Mouse (Mus musculus) left cerebral cortex, adult 9 months (tissue): ENCODE results near the gene Dbil5.

Experiments
- DNase-seq, 2 experiments: peaks; one replicate each; pipeline ENCODE4 v3.0.0; 2022; ENCODE audit warnings: low spot score in 2 of 2

The Dbil5 gene

GRCm38 (mm10) chr11:76236136-76236535, 18.7 kb downstream of the Dbil5 start:
- no peak for DNase-seq

- DNase-seq, result no peak
These were observed 22.3 kb downstream of the Dbil5 start for GRCm38 (mm10) chr11:76239750-76240149.

DNA sequence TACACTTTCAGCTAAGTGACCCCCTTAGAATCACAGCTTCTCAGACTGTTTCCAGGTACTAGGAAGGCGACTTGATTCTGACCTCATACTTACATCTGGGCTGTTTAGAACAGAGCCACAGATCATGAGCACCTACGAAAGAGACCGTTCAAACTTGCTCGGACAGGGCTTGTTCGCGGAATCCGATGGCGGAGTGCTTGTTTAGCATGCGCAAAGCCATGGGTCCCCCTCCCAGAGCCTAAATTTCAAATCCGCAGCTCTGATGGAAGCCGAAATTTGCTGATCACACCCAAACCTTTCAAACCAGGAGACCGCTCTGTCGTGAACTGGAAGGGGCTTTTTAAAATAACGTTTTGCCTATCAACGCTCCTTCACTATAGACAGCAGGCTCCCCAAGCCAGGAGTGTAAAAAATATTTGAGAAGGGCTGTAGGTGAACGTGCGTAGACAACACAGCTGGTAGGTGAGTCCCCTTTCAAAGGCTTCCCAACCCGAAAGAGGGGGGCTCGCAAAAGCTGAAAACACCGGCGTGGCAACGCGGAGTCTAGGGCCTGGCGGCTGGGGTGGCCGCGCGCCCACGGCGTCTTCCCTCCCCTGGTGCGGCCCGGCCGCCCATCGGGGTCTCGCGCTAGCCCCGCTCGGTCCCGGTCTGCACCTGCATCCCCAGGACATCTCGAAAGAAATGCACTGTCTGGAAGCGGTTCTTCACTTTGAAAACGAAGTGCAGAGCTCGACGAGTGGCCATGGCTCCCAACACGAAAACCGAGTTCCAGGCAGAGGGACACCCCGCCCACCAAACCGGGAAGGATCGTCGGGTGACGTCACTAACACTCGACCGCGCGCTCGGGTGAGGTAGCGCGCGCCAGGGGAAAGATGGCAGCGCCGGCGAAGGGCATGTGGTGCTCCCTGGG, 25.7 kb downstream of the Dbil5 start, which contains the start of the genes Mrm3 and Glod4:
Mrm3 (plus strand) TSS at position 815 of the 910 bp plus-strand sequence.
Glod4 (minus strand) TSS at position 825 of the 910 bp plus-strand sequence.
- peak; percentile 61 to 92 for DNase-seq

- DNase-seq, result no peak
These were observed 26.6 kb downstream of the Dbil5 start for GRCm38 (mm10) chr11:76243811-76244546.

DNA sequence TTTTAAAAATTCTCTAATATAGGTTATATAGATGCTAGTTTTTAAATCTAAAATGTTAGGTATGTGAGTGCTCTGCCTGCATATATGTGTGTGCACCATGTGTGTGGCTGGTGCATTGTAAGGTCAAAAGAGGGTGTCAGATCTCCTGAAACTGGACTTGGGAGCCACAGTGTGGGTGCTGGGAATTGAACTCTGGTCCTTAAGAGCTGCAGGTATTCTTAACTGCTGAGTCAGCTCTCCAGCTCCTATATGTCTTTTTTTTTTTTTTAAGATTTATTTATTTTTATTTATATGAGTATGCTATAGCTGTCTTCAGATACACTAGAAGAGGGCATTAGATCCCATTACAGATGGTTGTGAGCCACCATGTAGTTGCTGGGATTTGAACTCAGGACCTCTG, 29.0 kb downstream of the Dbil5 start:
- no peak for DNase-seq

DNA sequence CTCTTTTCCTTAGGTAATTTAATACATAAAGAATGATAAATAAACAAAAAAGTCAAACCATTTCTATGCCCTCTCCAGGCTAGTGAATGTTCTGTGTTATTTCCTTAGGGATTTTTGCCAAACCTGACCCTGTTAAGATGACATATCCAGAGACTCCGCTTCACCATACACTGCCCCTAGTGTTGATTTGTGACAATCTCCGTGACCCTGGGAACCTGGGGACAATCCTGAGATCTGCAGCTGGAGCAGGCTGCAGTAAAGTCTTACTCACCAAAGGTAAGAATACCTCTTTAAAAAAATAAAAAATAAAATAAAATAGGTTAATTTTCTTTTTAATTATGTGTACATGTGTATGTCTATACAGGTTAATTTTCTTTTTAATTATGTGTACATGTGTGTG, 29.8 kb downstream of the Dbil5 start:
- no peak for DNase-seq

- no peak for DNase-seq
These were observed 34.6 kb downstream of the Dbil5 start for GRCm38 (mm10) chr11:76252036-76252435.

- DNase-seq, result peak in 1 of 2 experiments; percentile 88
These were observed 35.9 kb downstream of the Dbil5 start for GRCm38 (mm10) chr11:76253145-76253917.

DNA sequence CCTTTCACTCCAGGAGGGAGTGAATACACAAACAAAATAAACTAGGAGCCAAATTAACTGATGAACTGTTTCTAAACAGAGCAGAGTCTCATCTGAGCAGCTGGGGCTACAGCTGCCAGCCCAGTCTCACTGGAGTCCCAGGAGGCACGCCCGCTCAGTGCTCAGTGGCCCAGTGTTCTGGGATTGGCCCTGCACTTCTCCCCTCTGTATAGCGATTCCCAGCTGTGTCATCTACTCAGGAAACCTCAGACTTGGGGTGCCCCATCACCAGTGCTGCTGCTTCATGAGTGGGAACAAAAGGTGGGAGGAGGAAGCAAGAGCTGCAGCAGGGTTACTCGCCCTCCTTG, 36.5 kb downstream of the Dbil5 start:
- no peak for DNase-seq

DNA sequence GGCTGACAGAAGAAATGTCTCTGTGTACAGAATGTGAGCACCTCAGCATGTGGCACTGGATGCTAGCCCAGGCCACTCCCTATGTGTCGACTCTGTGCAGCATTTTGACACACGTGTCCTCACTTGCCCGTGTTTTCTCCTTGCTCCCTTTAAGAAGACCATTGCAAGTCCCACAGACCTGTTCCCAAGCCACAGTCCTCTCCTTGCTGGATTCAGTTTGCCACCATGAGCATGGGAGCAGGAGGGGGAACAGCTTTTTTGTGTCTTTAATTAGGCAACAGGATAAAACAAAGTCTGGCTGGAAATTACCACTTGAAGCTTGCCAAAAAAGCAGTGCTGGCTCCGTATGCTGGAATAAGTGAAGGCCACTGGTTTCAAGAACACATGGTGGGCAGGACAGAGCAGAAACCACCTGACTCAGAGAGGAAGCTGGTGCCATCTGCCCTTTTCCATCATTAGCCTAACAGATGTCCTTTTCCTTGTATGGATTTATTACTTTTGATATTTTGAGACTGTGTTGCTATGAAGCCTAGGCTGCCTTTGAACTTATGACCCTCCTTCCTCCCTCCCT, 38.1 kb downstream of the Dbil5 start:
- DNase-seq, result peak; percentile 20 to 47

GRCm38 (mm10) chr11:76256129-76256528, 38.7 kb downstream of the Dbil5 start:
- no peak for DNase-seq

- DNase-seq, result no peak
These were observed 40.0 kb downstream of the Dbil5 start for GRCm38 (mm10) chr11:76257386-76257785.

DNA sequence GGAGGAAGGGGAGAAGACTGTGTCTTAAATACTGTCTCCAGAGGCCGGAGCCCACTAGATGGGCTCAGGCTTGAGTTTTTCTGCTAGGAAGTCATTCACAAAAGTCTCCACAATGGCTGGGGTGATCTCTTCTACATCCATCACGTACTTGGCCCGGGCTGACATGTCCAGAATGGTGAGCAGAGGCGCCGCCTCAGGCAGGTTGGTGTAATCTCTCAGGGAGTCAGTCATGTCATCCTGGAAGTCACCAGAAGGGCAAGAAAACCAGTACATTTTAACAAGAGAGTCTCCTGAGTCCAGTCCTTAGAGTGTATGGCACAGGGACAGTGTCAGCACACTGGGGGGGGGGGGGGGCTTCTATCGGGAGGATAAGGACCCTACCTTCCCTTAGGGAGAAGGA, 41.1 kb downstream of the Dbil5 start:
- no peak for DNase-seq

- DNase-seq, result no peak
These were observed 43.0 kb downstream of the Dbil5 start for GRCm38 (mm10) chr11:76260208-76261050.

GRCm38 (mm10) chr11:76261224-76261623, 43.8 kb downstream of the Dbil5 start:
- DNase-seq, result no peak

DNA sequence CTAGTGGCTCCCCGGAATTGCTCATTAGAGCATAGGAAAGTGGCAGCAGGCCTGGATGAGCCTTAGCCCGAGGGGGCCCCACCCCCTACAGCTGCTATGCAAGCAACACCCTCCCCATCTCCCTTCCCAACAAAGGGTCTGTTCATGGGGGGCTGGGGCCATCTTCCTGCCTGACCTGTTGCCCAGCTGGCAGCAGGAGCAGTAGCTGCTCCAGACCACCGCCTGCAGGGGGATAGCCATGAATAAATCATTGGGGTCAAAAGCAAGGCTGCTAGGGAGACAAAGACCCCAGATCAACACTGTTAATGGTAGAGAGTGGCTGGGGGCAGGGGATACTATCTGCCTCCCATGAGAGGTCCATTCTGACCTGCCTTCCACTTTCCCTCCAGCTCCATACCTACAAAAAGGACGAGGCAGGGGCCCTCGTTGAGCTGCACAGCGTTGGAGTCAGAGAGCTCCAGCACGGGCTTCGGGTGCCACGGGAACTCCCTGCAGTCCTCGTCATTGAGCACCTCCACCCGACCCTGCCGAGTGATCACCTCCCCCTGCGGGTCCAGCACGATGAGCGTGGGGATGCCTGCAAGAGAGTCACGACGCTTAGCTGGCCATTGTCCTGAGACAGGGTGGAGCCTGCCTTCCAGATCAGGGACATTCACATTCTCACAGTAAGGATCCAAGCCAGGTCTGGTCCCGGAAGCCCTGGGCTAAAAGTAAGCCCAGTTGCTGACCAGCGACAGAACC, 45.4 kb downstream of the Dbil5 start:
- DNase-seq, result no peak

- no peak for DNase-seq
These were observed 50.1 kb downstream of the Dbil5 start for GRCm38 (mm10) chr11:76267550-76267949.

GRCm38 (mm10) chr11:76268001-76268459, 50.6 kb downstream of the Dbil5 start:
- peak in 1 of 2 experiments; percentile 33 for DNase-seq
